ENCODE assay signal across 25 mouse cellular contexts in genomic region chr3:52173490-52173889, GRCm38 (mm10).
DNase-seq lines count a peak whose midpoint lies in the region; ATAC-seq and TF ChIP-seq lines count a peak whose summit lies in the region.
"Had no signal": no experiment of that assay in that cellular context is flagged by ENCODE, and none has a peak within 500 bp of the region (broad histone marks: within the 10 kb centered on the region; RNA-seq: fewer than 3 reads in every experiment).

No protein-coding gene starts in this region.

- WGBS in kidney, postnatal 0 days = 89% methylated on average over 1 of the region's 1 CpGs
- 80% methylated on average over 1 of the region's 1 CpGs for WGBS in lung, embryonic 14.5 days
- 70% methylated on average over 1 of the region's 1 CpGs for WGBS in lung, adult 2 months
- 89% methylated on average over 1 of the region's 1 CpGs for WGBS in forebrain, embryonic 13.5 days

- peak; percentile 10 for DNase-seq in kidney, postnatal 0 days (ENCODE audit: low spot score)
- DNase-seq in kidney, adult 8-10 months = no peak
- no peak for DNase-seq in lung, embryonic 14.5 days
- no peak for DNase-seq in lung, adult 2 months
- DNase-seq in MEL (ENCODE audit: low read depth, low spot score) = peak; percentile 46
- DNase-seq: adrenal gland, adult 8-10 months; cerebellum, adult 11-12 months; cerebellum, postnatal 14 days; gastrocnemius, postnatal 25 days; kidney, postnatal 4 days; layer of hippocampus, adult 9-11 months; liver, embryonic 13.5 days; lung, postnatal 14 days; right cerebral cortex, postnatal 14 days; thymus, postnatal 14 days had no signal

- TF ChIP-seq CTCF in kidney, postnatal 0 days (IDR thresholded peaks at IDR 0.05; ENCODE audit: low read depth) = peak; percentile 43
- TF ChIP-seq CTCF in lung, embryonic 14.5 days (IDR thresholded peaks at IDR 0.05; ENCODE audit: low read depth) = peak; percentile 17
- TF ChIP-seq CTCF in lung, adult 2 months (IDR thresholded peaks at IDR 0.05; ENCODE audit: insufficient read depth, low read length) = no peak
- peak in 1 of 3 experiments; percentile 51; a peak in 2 of 6 replicates for TF ChIP-seq CTCF in MEL (IDR thresholded peaks at IDR 0.05 in 2 of 3, conservative IDR thresholded peaks at IDR 0.05 in 1 of 3; ENCODE audit: control insufficient read depth in 1 of 3, insufficient read depth in 1 of 3, low read depth in 2 of 3, low read length in 3 of 3, poor library complexity in 1 of 3, severe bottlenecking in 1 of 3)

- no peak overlapping the region for H3K27ac ChIP-seq in kidney, postnatal 0 days
- no peak overlapping the region for H3K27ac ChIP-seq in lung, embryonic 14.5 days (ENCODE audit: low read depth)
- H3K27ac ChIP-seq in MEL (ENCODE audit: control insufficient read depth, low read depth, low read length) = no peak overlapping the region
- H3K27ac ChIP-seq in forebrain, embryonic 13.5 days = no peak overlapping the region
- H3K27ac ChIP-seq: forebrain, embryonic 10.5 days; hindbrain, embryonic 13.5 days; intestine, embryonic 15.5 days; kidney, embryonic 15.5 days; limb, embryonic 10.5 days; liver, embryonic 13.5 days; midbrain, embryonic 13.5 days; neural tube, embryonic 12.5 days had no signal

- H3K36me3 ChIP-seq in kidney, postnatal 0 days (ENCODE audit: insufficient read depth, low read length) = no peaks in the 10 kb centered on the region
- no peaks in the 10 kb centered on the region for H3K36me3 ChIP-seq in lung, embryonic 14.5 days (ENCODE audit: insufficient read depth)
- H3K36me3 ChIP-seq in MEL (ENCODE audit: control insufficient read depth in 1 of 2, insufficient read depth in 2 of 2, low read length in 2 of 2) = no peaks in the 10 kb centered on the region
- no peaks in the 10 kb centered on the region for H3K36me3 ChIP-seq in forebrain, embryonic 13.5 days (ENCODE audit: poor library complexity, severe bottlenecking)
- H3K36me3 ChIP-seq: forebrain, embryonic 10.5 days; G1E; hindbrain, embryonic 13.5 days; intestine, embryonic 15.5 days; kidney, embryonic 15.5 days; limb, embryonic 10.5 days; liver, embryonic 13.5 days; midbrain, embryonic 13.5 days; neural tube, embryonic 12.5 days had no signal

- no peak for TF ChIP-seq EP300 in MEL (IDR thresholded peaks at IDR 0.05; ENCODE audit: low read depth in 1 of 2, low read length in 2 of 2)

- no peak overlapping the region for H3K4me3 ChIP-seq in kidney, postnatal 0 days (replicated peaks; ENCODE audit: low read depth, low read length)
- no peak overlapping the region for H3K4me3 ChIP-seq in lung, embryonic 14.5 days (ENCODE audit: low read depth, low read length)
- no peak overlapping the region for H3K4me3 ChIP-seq in lung, adult 2 months (replicated peaks; ENCODE audit: extremely low read depth, low read depth, low read length)
- no peak overlapping the region for H3K4me3 ChIP-seq in MEL (ENCODE audit: control insufficient read depth in 1 of 2, insufficient read depth in 1 of 2, low read depth in 2 of 2, low read length in 2 of 2)
- H3K4me3 ChIP-seq in forebrain, embryonic 13.5 days = no peak overlapping the region
- H3K4me3 ChIP-seq: forebrain, embryonic 10.5 days; hindbrain, embryonic 13.5 days; intestine, embryonic 15.5 days; kidney, embryonic 15.5 days; limb, embryonic 10.5 days; liver, embryonic 13.5 days; midbrain, embryonic 13.5 days; neural tube, embryonic 12.5 days had no signal

- no peaks in the 10 kb centered on the region for H3K79me2 ChIP-seq in MEL (ENCODE audit: control insufficient read depth, insufficient read depth, low read length, poor library complexity)

- peak; percentile 50 for TF ChIP-seq RAD21 in MEL (IDR thresholded peaks at IDR 0.05; ENCODE audit: low read depth, low read length)

- no peaks in the 10 kb centered on the region for H3K9me3 ChIP-seq in kidney, postnatal 0 days (replicated peaks; ENCODE audit: low read length)
- no peaks in the 10 kb centered on the region for H3K9me3 ChIP-seq in lung, embryonic 14.5 days (ENCODE audit: low read depth, low read length)
- H3K9me3 ChIP-seq in MEL (replicated peaks; ENCODE audit: insufficient read depth, low read length) = no peaks in the 10 kb centered on the region
- no peaks in the 10 kb centered on the region for H3K9me3 ChIP-seq in forebrain, embryonic 13.5 days (replicated peaks)
- H3K9me3 ChIP-seq: forebrain, embryonic 10.5 days; hindbrain, embryonic 13.5 days; intestine, embryonic 15.5 days; kidney, embryonic 15.5 days; limb, embryonic 10.5 days; liver, embryonic 13.5 days; midbrain, embryonic 13.5 days; neural tube, embryonic 12.5 days had no signal

- H3K4me1 ChIP-seq in kidney, postnatal 0 days (replicated peaks; ENCODE audit: insufficient read depth, low read length) = peaks cover 1% of the 10 kb centered on the region; the same call in 1 of the 2 replicates
- 0 out of 2 replicates have a peak, but pooled peaks cover 4% of the 10 kb centered on the region for H3K4me1 ChIP-seq in lung, embryonic 14.5 days (ENCODE audit: insufficient read depth)
- H3K4me1 ChIP-seq in lung, adult 2 months (ENCODE audit: control insufficient read depth, insufficient read depth, low read length) = no peaks in the 10 kb centered on the region
- no peaks in the 10 kb centered on the region for H3K4me1 ChIP-seq in MEL (ENCODE audit: control insufficient read depth in 1 of 2, insufficient read depth in 2 of 2, low read length in 2 of 2)
- peaks cover 7% of the 10 kb centered on the region for H3K4me1 ChIP-seq in forebrain, embryonic 13.5 days
- H3K4me1 ChIP-seq: liver, embryonic 13.5 days had no signal

- H3K4me2 ChIP-seq in kidney, postnatal 0 days (ENCODE audit: low read length) = no peak overlapping the region
- H3K4me2 ChIP-seq in lung, embryonic 14.5 days = no peak overlapping the region
- no peak overlapping the region for H3K4me2 ChIP-seq in forebrain, embryonic 13.5 days
- H3K4me2 ChIP-seq: hindbrain, embryonic 13.5 days; intestine, embryonic 15.5 days; kidney, embryonic 15.5 days; liver, embryonic 13.5 days; midbrain, embryonic 13.5 days; neural tube, embryonic 12.5 days had no signal

- H3K27me3 ChIP-seq in kidney, postnatal 0 days (ENCODE audit: insufficient read depth, low read length) = no peaks in the 10 kb centered on the region
- H3K27me3 ChIP-seq in lung, embryonic 14.5 days (ENCODE audit: insufficient read depth, low read length) = no peaks in the 10 kb centered on the region
- peaks cover 0 to 5% of the 10 kb centered on the region in 2 experiments; a peak in 3 of 4 replicates for H3K27me3 ChIP-seq in MEL (ENCODE audit: control insufficient read depth in 1 of 2, insufficient read depth in 2 of 2, low read length in 2 of 2)
- no peaks in the 10 kb centered on the region for H3K27me3 ChIP-seq in forebrain, embryonic 13.5 days
- H3K27me3 ChIP-seq: hindbrain, embryonic 13.5 days; intestine, embryonic 15.5 days; kidney, embryonic 15.5 days; liver, embryonic 13.5 days; midbrain, embryonic 13.5 days; neural tube, embryonic 12.5 days had no signal

- H3K9ac ChIP-seq in kidney, postnatal 0 days (ENCODE audit: low read depth, low read length) = no peak overlapping the region
- H3K9ac ChIP-seq in lung, embryonic 14.5 days = no peak overlapping the region
- H3K9ac ChIP-seq in MEL (ENCODE audit: control insufficient read depth, low read depth, low read length, poor library complexity, severe bottlenecking) = no peak overlapping the region
- no peak overlapping the region for H3K9ac ChIP-seq in forebrain, embryonic 13.5 days
- H3K9ac ChIP-seq: hindbrain, embryonic 13.5 days; intestine, embryonic 15.5 days; kidney, embryonic 15.5 days; liver, embryonic 13.5 days; midbrain, embryonic 13.5 days; neural tube, embryonic 12.5 days had no signal

- TF ChIP-seq POLR2A in lung, adult 2 months (IDR thresholded peaks at IDR 0.05; ENCODE audit: borderline replicate concordance, extremely low read depth, low read depth, low read length) = no peak
- TF ChIP-seq POLR2A in MEL (IDR thresholded peaks at IDR 0.05; ENCODE audit: control insufficient read depth in 1 of 2, insufficient read depth in 1 of 2, low read depth in 1 of 2, low read length in 2 of 2, poor library complexity in 1 of 2) = no peak

- no peak for ATAC-seq in kidney, postnatal 0 days (replicated peaks; ENCODE audit: low FRiP score, low read depth)
- ATAC-seq in lung, embryonic 14.5 days (ENCODE audit: insufficient read depth) = no peak
- ATAC-seq in granulocyte monocyte progenitor cell, adult 5-6 weeks (replicated peaks; ENCODE audit: poor library complexity, severe bottlenecking) = no peak
- no peak for ATAC-seq in forebrain, embryonic 13.5 days
- ATAC-seq: intestine, embryonic 15.5 days; midbrain, embryonic 13.5 days had no signal

TF ChIP-seq in MEL, 35 proteins besides CTCF, POLR2A, EP300 and RAD21:
- TF ChIP-seq ZC3H11A (IDR thresholded peaks at IDR 0.05; ENCODE audit: low read depth, low read length) (peak; percentile 55), MAFK (IDR thresholded peaks at IDR 0.05; ENCODE audit: borderline replicate concordance, low read depth, low read length) (no peak), SMC3 (IDR thresholded peaks at IDR 0.05; ENCODE audit: low read depth, low read length) (peak; percentile 69)

Comparison
In these comparisons a context has a peak if more than half of its experiments do, and no peak if none do; other contexts are left out.
1. DNase-seq: peak in kidney, postnatal 0 days (single experiment) and MEL (single experiment); none in kidney, adult 8-10 months (0 of 2), lung, embryonic 14.5 days (single experiment) and lung, adult 2 months (single experiment).